ENCODE assay signal across 21 mouse cellular contexts in the genomic region with DNA sequence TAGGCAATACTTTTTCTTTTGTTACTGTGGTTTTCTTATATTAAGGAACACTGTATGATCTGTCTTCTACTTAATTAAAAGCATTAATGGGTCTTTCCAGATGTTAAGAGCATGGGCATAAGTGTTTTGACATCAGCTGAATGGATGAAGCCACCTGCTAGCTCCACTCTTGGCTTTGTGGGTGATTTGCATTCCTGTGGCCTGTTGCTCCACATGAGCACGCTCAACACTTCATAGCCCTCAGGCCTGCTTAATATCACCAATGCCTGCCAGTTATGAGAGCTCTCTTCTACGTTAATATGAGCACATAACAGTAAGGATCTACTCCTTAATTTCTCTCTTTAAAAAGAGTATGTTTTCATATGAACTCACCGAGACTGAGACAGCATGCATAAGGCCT.
DNase-seq lines count a peak whose midpoint lies in the region; ATAC-seq and TF ChIP-seq lines count a peak whose summit lies in the region.
"Had no signal": no experiment of that assay in that cellular context is flagged by ENCODE, and none has a peak within 500 bp of the region (broad histone marks: within the 10 kb centered on the region; RNA-seq: fewer than 3 reads in every experiment).

No protein-coding gene starts in this region.

- no peak overlapping the region for H3K9ac ChIP-seq in heart, postnatal 0 days (replicated peaks; ENCODE audit: low read depth, low read length)
- no peak overlapping the region for H3K9ac ChIP-seq in heart, embryonic 12.5 days
- H3K9ac ChIP-seq: forebrain, embryonic 12.5 days; hindbrain, embryonic 12.5 days; midbrain, embryonic 15.5 days; neural tube, embryonic 15.5 days had no signal

- no peak for TF ChIP-seq EP300 in heart, postnatal 0 days (IDR thresholded peaks at IDR 0.05; ENCODE audit: low read depth)

- no peaks in the 10 kb centered on the region for H3K27me3 ChIP-seq in heart, postnatal 0 days (ENCODE audit: control insufficient read depth, insufficient read depth, low read length)
- H3K27me3 ChIP-seq in heart, embryonic 12.5 days (replicated peaks) = no peaks in the 10 kb centered on the region
- no peaks in the 10 kb centered on the region for H3K27me3 ChIP-seq in myocyte (ENCODE audit: control insufficient read depth, insufficient read depth, insufficient read length)
- H3K27me3 ChIP-seq: forebrain, embryonic 12.5 days; hindbrain, embryonic 12.5 days; midbrain, embryonic 15.5 days; neural tube, embryonic 15.5 days had no signal

- no peak overlapping the region for H3ac ChIP-seq in myocyte (ENCODE audit: control insufficient read depth, insufficient read length)

- H3K79me2 ChIP-seq in myocyte (ENCODE audit: control insufficient read depth, insufficient read depth) = no peaks in the 10 kb centered on the region

- no peak overlapping the region for H3K27ac ChIP-seq in heart, postnatal 0 days (ENCODE audit: low read depth)
- H3K27ac ChIP-seq in heart, embryonic 12.5 days (ENCODE audit: poor library complexity, severe bottlenecking) = no peak overlapping the region
- H3K27ac ChIP-seq: forebrain, embryonic 12.5 days; hindbrain, embryonic 12.5 days; left cerebral cortex, adult 2 months; macrophage; midbrain, embryonic 15.5 days; neural tube, embryonic 15.5 days; stomach, postnatal 0 days had no signal

- DNase-seq in heart, postnatal 0 days (ENCODE audit: low spot score) = peak; percentile 28
- peak; percentile 17 for DNase-seq in A20 (ENCODE audit: low read depth, low spot score)
- peak; percentile 42 for DNase-seq in fibroblast of lung, adult 2 months (ENCODE audit: low read depth)
- DNase-seq in spleen, postnatal 36 days (ENCODE audit: low spot score in 2 of 2) = no peak
- DNase-seq: adrenal gland, postnatal 36 days; cerebellum, adult 9-10 months; kidney, adult 11 months; kidney, postnatal 4 days; left cerebral cortex, postnatal 4 days; thymus, adult 2 months; thymus, postnatal 4 days had no signal

- ATAC-seq in heart, postnatal 0 days (ENCODE audit: insufficient read depth, low read depth) = peak; percentile 69
- no peak for ATAC-seq in heart, embryonic 12.5 days (ENCODE audit: insufficient number of reproducible peaks, low FRiP score)
- no peak for ATAC-seq in monocyte, adult 5-6 weeks (replicated peaks; ENCODE audit: insufficient number of reproducible peaks, low FRiP score, low TSS enrichment, poor library complexity, severe bottlenecking)
- ATAC-seq: midbrain, embryonic 15.5 days had no signal

- no peak overlapping the region for H3K4me3 ChIP-seq in heart, postnatal 0 days (ENCODE audit: low read depth, low read length)
- no peak overlapping the region for H3K4me3 ChIP-seq in heart, embryonic 12.5 days
- H3K4me3 ChIP-seq in myocyte = no peak overlapping the region
- H3K4me3 ChIP-seq: forebrain, embryonic 12.5 days; hindbrain, embryonic 12.5 days; left cerebral cortex, adult 2 months; midbrain, embryonic 15.5 days; neural tube, embryonic 15.5 days had no signal

- H3K36me3 ChIP-seq in heart, postnatal 0 days (replicated peaks; ENCODE audit: control insufficient read depth, insufficient read depth, low read length) = no peaks in the 10 kb centered on the region
- no peaks in the 10 kb centered on the region for H3K36me3 ChIP-seq in heart, embryonic 12.5 days
- H3K36me3 ChIP-seq in myocyte (ENCODE audit: control insufficient read depth, insufficient read depth) = no peaks in the 10 kb centered on the region
- H3K36me3 ChIP-seq: forebrain, embryonic 12.5 days; hindbrain, embryonic 12.5 days; midbrain, embryonic 15.5 days; neural tube, embryonic 15.5 days had no signal

- H3K4me1 ChIP-seq in heart, postnatal 0 days (ENCODE audit: control insufficient read depth, insufficient read depth) = no peaks in the 10 kb centered on the region
- no peaks in the 10 kb centered on the region for H3K4me1 ChIP-seq in heart, embryonic 12.5 days (replicated peaks)
- H3K4me1 ChIP-seq: forebrain, embryonic 12.5 days; hindbrain, embryonic 12.5 days; midbrain, embryonic 15.5 days; neural tube, embryonic 15.5 days had no signal

- H3K4me2 ChIP-seq in heart, postnatal 0 days (ENCODE audit: low read depth, low read length) = no peak overlapping the region
- no peak overlapping the region for H3K4me2 ChIP-seq in heart, embryonic 12.5 days
- peak overlapping the region; percentile 12 for H3K4me2 ChIP-seq in myocyte (ENCODE audit: low read depth)
- H3K4me2 ChIP-seq: forebrain, embryonic 12.5 days; hindbrain, embryonic 12.5 days; midbrain, embryonic 15.5 days; neural tube, embryonic 15.5 days had no signal

- TF ChIP-seq CTCF in heart, postnatal 0 days (IDR thresholded peaks at IDR 0.05; ENCODE audit: low read depth) = no peak

- H3K9me3 ChIP-seq in heart, postnatal 0 days (replicated peaks; ENCODE audit: control insufficient read depth, low read length) = no peaks in the 10 kb centered on the region; the same call in 1 of the 2 replicates
- no peaks in the 10 kb centered on the region for H3K9me3 ChIP-seq in heart, embryonic 12.5 days (replicated peaks)
- H3K9me3 ChIP-seq: forebrain, embryonic 12.5 days; hindbrain, embryonic 12.5 days; midbrain, embryonic 15.5 days; neural tube, embryonic 15.5 days had no signal

- 36% methylated on average over 3 of the region's 3 CpGs for WGBS in heart, postnatal 0 days
- WGBS in heart, embryonic 12.5 days = 61% methylated on average over 3 of the region's 3 CpGs

- TF ChIP-seq POLR2A in myocyte (IDR thresholded peaks at IDR 0.05; ENCODE audit: insufficient read length, low read depth) = no peak

TF ChIP-seq in myocyte, 11 proteins besides CTCF, POLR2A, EP300 and RAD21:
- no peak for TF ChIP-seq REST (IDR thresholded peaks at IDR 0.05; ENCODE audit: insufficient read depth, insufficient read length)
- TF ChIP-seq CEBPB (IDR thresholded peaks at IDR 0.05; ENCODE audit: insufficient read depth, poor library complexity, severe bottlenecking) = peak; percentile 63
- TF ChIP-seq POLR2AphosphoS2 (IDR thresholded peaks at IDR 0.05; ENCODE audit: insufficient read length, low read depth) = no peak
- peak; percentile 73 for TF ChIP-seq TCF12 (IDR thresholded peaks at IDR 0.05; ENCODE audit: insufficient read depth, poor library complexity, severe bottlenecking)
- peak in 1 of 3 experiments; percentile 29 for TF ChIP-seq MYOG (IDR thresholded peaks at IDR 0.05; ENCODE audit: control insufficient read depth in 1 of 3, insufficient read depth in 1 of 3, insufficient read length in 2 of 3, low read depth in 2 of 3)
- peak; percentile 57 to 93 (median 93) for TF ChIP-seq MYOD1 (IDR thresholded peaks at IDR 0.05; ENCODE audit: control insufficient read depth in 1 of 3, insufficient read length in 2 of 3, low read depth in 2 of 3)
- TF ChIP-seq TCF3 (IDR thresholded peaks at IDR 0.05; ENCODE audit: insufficient read length, low read depth) = peak; percentile 17
TF ChIP-seq in myocyte: peak in this region for 5.

Comparison
In these comparisons a context has a peak if more than half of its experiments do, and no peak if none do; other contexts are left out.
1. DNase-seq: peak in heart, postnatal 0 days (single experiment), A20 (single experiment) and fibroblast of lung, adult 2 months (single experiment); none in spleen, postnatal 36 days (0 of 2).